Mouse (Mus musculus): Measurements from ENCODE around the gene Odr4. TPM values are rescaled to one million over a fixed set of nuclear protein-coding genes. Genes with fewer than 3 reads are reported as not detected.

Gene Odr4
- total RNA-seq, 2 experiments from 2014 or later: 24.2 to 27.1 TPM

DNA sequence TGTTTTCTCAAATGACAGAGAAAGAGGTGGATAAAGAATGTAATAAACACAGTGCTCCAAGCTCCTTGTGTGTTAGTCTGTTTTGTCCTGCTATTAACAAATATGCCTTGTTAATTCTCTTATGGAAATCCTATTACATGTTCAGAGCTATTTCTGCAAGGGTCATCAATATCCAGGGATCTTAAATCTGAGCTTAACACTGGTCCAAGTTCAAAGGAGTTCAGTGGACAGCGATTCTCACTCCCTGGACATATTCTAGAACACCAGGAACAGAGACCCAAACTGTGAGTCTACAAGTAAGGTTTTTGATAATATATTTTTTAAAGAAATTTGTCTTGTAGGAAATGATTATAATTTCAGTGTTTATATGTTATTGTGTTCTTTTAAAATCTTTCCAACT lies 73.7 kb downstream of the Odr4 start, which contains the start of gene Pdc:
Gene Pdc, plus strand, starts transcription at position 213 of the 400 bp plus-strand sequence.
- intact Hi-C loops (cut with DNase I): no loop called here
- no peak for DNase-seq

Other genes with a start within 250 kb of the Odr4 start
- gene Pdc, start 73.7 kb downstream of the Odr4 start, total RNA-seq (2021): not detected
- 100 to 1,000 TPM; 137 to 147 TPM for gene Tpr, start 242 bp downstream of the Odr4 start, total RNA-seq (2021)
- gene Prg4, start 73.1 kb upstream of the Odr4 start, total RNA-seq (2021): 1 to 10 TPM; 1.9 to 6.9 TPM

All from heart, postnatal 10 days (tissue).